Mouse (Mus musculus): Measurements from ENCODE around the gene Nap1l2. TPM values are rescaled to one million over a fixed set of nuclear protein-coding genes. Genes with fewer than 3 reads are reported as not detected.

Gene Nap1l2
- total RNA-seq (2012; rRNA removed) = 2.3 and 2.4 TPM in 2 replicates

DNA sequence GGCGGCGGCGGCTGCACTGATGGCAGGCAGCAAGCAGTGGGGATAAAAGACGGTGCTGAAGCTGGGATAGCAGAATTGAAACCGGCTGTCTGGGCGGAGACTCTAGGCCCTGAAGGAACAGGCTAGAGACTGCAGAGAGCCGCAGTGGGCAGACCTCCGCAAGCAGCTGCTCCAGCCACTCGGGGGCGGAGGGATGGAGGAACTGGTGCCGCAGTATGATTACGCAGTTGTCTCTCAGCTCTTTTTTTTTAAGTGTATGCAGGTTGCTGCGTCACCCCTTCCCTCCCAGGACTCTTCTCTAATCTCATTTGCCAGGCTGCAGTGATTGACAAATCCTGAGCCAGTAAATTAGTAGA, at the start of gene Nap1l2:
TSS of gene Nap1l2 (minus strand) at position 210 of the 356 bp plus-strand sequence.
- Histone ChIP-seq H3K4me1 (ENCODE audit: control insufficient read depth in 2 of 2, insufficient read depth in 2 of 2, low read length in 2 of 2, poor library complexity in 1 of 2) (no peaks in the 10 kb centered on the region), H3K4me3 (ENCODE audit: insufficient read depth in 1 of 2, low read depth in 1 of 2, low read length in 2 of 2, poor library complexity in 1 of 2, severe bottlenecking in 1 of 2) (peak within 1 kb of the TSS; percentile 61 to 63), H3K27ac (ENCODE audit: insufficient read depth, low read depth, low read length, poor library complexity, severe bottlenecking) (no peak within 1 kb of the TSS), H3K9ac (ENCODE audit: insufficient read depth, low read depth, low read length, poor library complexity, severe bottlenecking) (peak within 1 kb of the TSS; percentile 70), H3K9me3 (ENCODE audit: control insufficient read depth, insufficient read depth, low read depth, low read length) (no peaks in the 10 kb centered on the region), H3K36me3 (ENCODE audit: control insufficient read depth, insufficient read depth, low read length, poor library complexity, severe bottlenecking) (no peaks in the 10 kb centered on the region)
- DNase-seq (ENCODE audit: low read depth, low spot score) = peak; percentile 28
- in situ Hi-C loops (cut with MboI; ENCODE audit: low sequenced_read_pairs in 2 of 2, unreplicated experiment in 2 of 2) = no loop called here
- no peak for TF ChIP-seq HCFC1 (IDR thresholded peaks at IDR 0.05; ENCODE audit: borderline replicate concordance, insufficient read depth, low read length)
- no peak for TF ChIP-seq ZNF384 (IDR thresholded peaks at IDR 0.05; ENCODE audit: low read depth, low read length)

DNA sequence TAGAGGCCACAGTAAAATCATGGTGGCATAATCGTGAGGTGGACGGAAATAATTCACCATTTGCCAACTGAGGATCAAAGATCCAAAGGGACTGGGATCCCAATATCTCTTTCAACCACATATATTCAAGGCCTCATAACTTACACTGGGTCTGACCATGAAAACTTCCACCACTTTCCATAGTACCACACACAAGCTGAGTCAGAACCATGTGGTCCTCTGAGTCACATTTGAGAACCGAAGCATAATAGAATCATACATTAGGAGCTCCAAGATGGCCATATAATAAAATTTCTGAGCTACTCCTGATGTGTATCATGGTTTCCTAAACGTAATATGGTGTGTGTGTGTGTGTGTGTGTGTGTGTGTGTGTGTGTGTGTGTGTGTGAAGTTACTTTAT, 28.8 kb upstream of the Nap1l2 start:
- DNase-seq (ENCODE audit: low read depth, low spot score) = no peak
- H3K27ac ChIP-seq (ENCODE audit: insufficient read depth, low read depth, low read length, poor library complexity, severe bottlenecking) = no peak overlapping the region
- H3K9ac ChIP-seq (ENCODE audit: insufficient read depth, low read depth, low read length, poor library complexity, severe bottlenecking) = no peak overlapping the region
- no peak for TF ChIP-seq ZNF384 (IDR thresholded peaks at IDR 0.05; ENCODE audit: low read depth, low read length)
- TF ChIP-seq HCFC1 (IDR thresholded peaks at IDR 0.05; ENCODE audit: borderline replicate concordance, insufficient read depth, low read length) = no peak
- TF ChIP-seq MAFK (IDR thresholded peaks at IDR 0.05; ENCODE audit: insufficient read depth, low read depth, low read length) = no peak
- TF ChIP-seq CHD2 (IDR thresholded peaks at IDR 0.05; ENCODE audit: low read depth, low read length) = no peak
- no peak for TF ChIP-seq ZC3H11A (IDR thresholded peaks at IDR 0.05; ENCODE audit: borderline replicate concordance, low read depth, low read length)
- H3K4me1 ChIP-seq (ENCODE audit: control insufficient read depth in 2 of 2, insufficient read depth in 2 of 2, low read length in 2 of 2, poor library complexity in 1 of 2) = no peaks in the 10 kb centered on the region
- no peaks in the 10 kb centered on the region for H3K9me3 ChIP-seq (ENCODE audit: control insufficient read depth, insufficient read depth, low read depth, low read length)
- no peak overlapping the region for H3K4me3 ChIP-seq (ENCODE audit: insufficient read depth in 1 of 2, low read depth in 1 of 2, low read length in 2 of 2, poor library complexity in 1 of 2, severe bottlenecking in 1 of 2)
- in situ Hi-C loops (cut with MboI; ENCODE audit: low sequenced_read_pairs in 2 of 2, unreplicated experiment in 2 of 2) = no loop called here
- no peaks in the 10 kb centered on the region for H3K36me3 ChIP-seq (ENCODE audit: control insufficient read depth, insufficient read depth, low read length, poor library complexity, severe bottlenecking)

DNA sequence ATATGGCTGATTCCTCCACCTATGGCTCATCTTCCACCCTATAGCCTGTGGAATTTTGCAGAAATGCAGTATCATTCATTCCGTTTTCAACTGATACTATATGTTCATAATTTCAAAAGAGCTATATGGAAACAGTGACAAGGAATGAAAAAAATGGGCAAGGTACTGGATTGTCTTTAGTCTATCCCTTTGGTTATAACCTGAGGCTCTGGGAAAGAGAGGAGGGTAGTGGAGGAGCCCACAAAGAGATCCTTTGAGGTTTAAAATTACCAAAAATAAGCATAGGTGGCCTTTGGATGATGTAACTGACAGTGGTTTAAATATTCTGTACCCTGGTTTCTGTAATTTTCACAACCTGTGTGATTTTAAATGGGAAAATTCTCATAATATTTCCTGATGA, 389 bp upstream of the Nap1l2 start:
- Histone ChIP-seq H3K9ac (ENCODE audit: insufficient read depth, low read depth, low read length, poor library complexity, severe bottlenecking) (no peak overlapping the region), H3K27ac (ENCODE audit: insufficient read depth, low read depth, low read length, poor library complexity, severe bottlenecking) (no peak overlapping the region), H3K36me3 (ENCODE audit: control insufficient read depth, insufficient read depth, low read length, poor library complexity, severe bottlenecking) (no peaks in the 10 kb centered on the region), H3K4me3 (ENCODE audit: insufficient read depth in 1 of 2, low read depth in 1 of 2, low read length in 2 of 2, poor library complexity in 1 of 2, severe bottlenecking in 1 of 2) (no peak overlapping the region), H3K9me3 (ENCODE audit: control insufficient read depth, insufficient read depth, low read depth, low read length) (no peaks in the 10 kb centered on the region), H3K4me1 (ENCODE audit: control insufficient read depth in 2 of 2, insufficient read depth in 2 of 2, low read length in 2 of 2, poor library complexity in 1 of 2) (no peaks in the 10 kb centered on the region)
- no peak for TF ChIP-seq ZNF384 (IDR thresholded peaks at IDR 0.05; ENCODE audit: low read depth, low read length)
- TF ChIP-seq HCFC1 (IDR thresholded peaks at IDR 0.05; ENCODE audit: borderline replicate concordance, insufficient read depth, low read length) = no peak
- TF ChIP-seq MAFK (IDR thresholded peaks at IDR 0.05; ENCODE audit: insufficient read depth, low read depth, low read length) = no peak
- no peak for TF ChIP-seq CHD2 (IDR thresholded peaks at IDR 0.05; ENCODE audit: low read depth, low read length)
- no peak for TF ChIP-seq ZC3H11A (IDR thresholded peaks at IDR 0.05; ENCODE audit: borderline replicate concordance, low read depth, low read length)
- in situ Hi-C loops (cut with MboI; ENCODE audit: low sequenced_read_pairs in 2 of 2, unreplicated experiment in 2 of 2) = no loop called here
- no peak for DNase-seq (ENCODE audit: low read depth, low spot score)

DNA sequence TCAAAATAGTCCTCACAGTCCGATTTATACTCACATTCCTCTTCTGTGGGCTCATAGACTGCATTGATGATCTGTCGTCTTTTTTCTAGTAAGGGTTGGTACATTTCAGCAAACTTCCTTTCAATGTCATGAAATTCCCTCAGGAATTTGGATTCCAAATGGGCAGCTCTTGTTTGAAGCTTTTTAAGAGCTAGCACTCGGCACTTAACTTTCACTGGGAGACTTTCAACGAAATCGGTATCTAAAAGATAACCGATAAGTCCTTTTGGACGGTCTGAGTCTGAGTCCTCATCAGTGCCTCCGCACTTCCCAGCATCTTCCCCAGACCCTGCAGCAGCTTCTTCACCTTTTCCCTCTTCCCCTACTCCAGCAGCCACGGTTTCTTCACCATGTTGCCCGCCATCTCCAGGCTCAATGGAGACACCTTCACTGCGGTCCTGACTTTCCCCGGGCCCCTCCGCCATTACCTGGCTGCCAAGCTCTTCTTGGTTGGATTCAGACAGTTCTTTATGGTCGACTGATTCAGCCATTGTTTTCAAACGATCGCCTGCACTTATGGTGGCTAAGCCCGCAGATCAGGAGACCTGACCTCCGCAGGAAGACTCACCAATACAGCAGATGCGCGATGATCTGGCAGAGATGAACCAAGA, 534 bp downstream of the Nap1l2 start:
- Histone ChIP-seq H3K36me3 (ENCODE audit: control insufficient read depth, insufficient read depth, low read length, poor library complexity, severe bottlenecking) (no peaks in the 10 kb centered on the region), H3K9ac (ENCODE audit: insufficient read depth, low read depth, low read length, poor library complexity, severe bottlenecking) (peak overlapping the region; percentile 70), H3K9me3 (ENCODE audit: control insufficient read depth, insufficient read depth, low read depth, low read length) (no peaks in the 10 kb centered on the region), H3K27ac (ENCODE audit: insufficient read depth, low read depth, low read length, poor library complexity, severe bottlenecking) (no peak overlapping the region), H3K4me3 (ENCODE audit: insufficient read depth in 1 of 2, low read depth in 1 of 2, low read length in 2 of 2, poor library complexity in 1 of 2, severe bottlenecking in 1 of 2) (peak overlapping the region; percentile 61 to 63), H3K4me1 (ENCODE audit: control insufficient read depth in 2 of 2, insufficient read depth in 2 of 2, low read length in 2 of 2, poor library complexity in 1 of 2) (no peaks in the 10 kb centered on the region)
- no peak for DNase-seq (ENCODE audit: low read depth, low spot score)
- in situ Hi-C loops (cut with MboI; ENCODE audit: low sequenced_read_pairs in 2 of 2, unreplicated experiment in 2 of 2) = no loop called here
- no peak for TF ChIP-seq ZNF384 (IDR thresholded peaks at IDR 0.05; ENCODE audit: low read depth, low read length)
- TF ChIP-seq HCFC1 (IDR thresholded peaks at IDR 0.05; ENCODE audit: borderline replicate concordance, insufficient read depth, low read length) = no peak
- no peak for TF ChIP-seq CHD2 (IDR thresholded peaks at IDR 0.05; ENCODE audit: low read depth, low read length)
- no peak for TF ChIP-seq MAFK (IDR thresholded peaks at IDR 0.05; ENCODE audit: insufficient read depth, low read depth, low read length)
- TF ChIP-seq ZC3H11A (IDR thresholded peaks at IDR 0.05; ENCODE audit: borderline replicate concordance, low read depth, low read length) = no peak

DNA sequence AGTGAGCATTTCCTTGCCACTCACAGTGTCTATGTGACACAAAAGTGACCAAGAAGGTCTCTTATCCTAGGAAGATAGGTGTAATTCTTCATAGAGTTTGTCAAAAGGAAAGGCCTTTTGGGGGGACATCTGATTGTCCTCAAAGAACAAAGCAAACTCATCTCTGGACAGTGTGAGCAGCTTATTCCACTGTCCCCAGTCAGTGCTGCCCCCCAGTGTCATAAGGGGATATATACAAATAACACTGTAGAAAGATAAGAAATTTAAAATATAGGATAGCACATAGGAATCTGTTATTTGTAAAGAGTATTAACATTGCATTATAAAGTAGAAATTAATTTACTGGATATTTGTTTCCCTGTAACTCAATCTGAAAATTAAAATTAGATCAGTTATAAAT, 2.9 kb downstream of the Nap1l2 start:
- no peak overlapping the region for H3K4me3 ChIP-seq (ENCODE audit: insufficient read depth in 1 of 2, low read depth in 1 of 2, low read length in 2 of 2, poor library complexity in 1 of 2, severe bottlenecking in 1 of 2)
- H3K4me1 ChIP-seq (ENCODE audit: control insufficient read depth in 2 of 2, insufficient read depth in 2 of 2, low read length in 2 of 2, poor library complexity in 1 of 2) = no peaks in the 10 kb centered on the region
- DNase-seq (ENCODE audit: low read depth, low spot score) = no peak
- no peaks in the 10 kb centered on the region for H3K36me3 ChIP-seq (ENCODE audit: control insufficient read depth, insufficient read depth, low read length, poor library complexity, severe bottlenecking)
- no peak for TF ChIP-seq CHD2 (IDR thresholded peaks at IDR 0.05; ENCODE audit: low read depth, low read length)
- no peak for TF ChIP-seq HCFC1 (IDR thresholded peaks at IDR 0.05; ENCODE audit: borderline replicate concordance, insufficient read depth, low read length)
- TF ChIP-seq ZNF384 (IDR thresholded peaks at IDR 0.05; ENCODE audit: low read depth, low read length) = no peak
- no peak for TF ChIP-seq MAFK (IDR thresholded peaks at IDR 0.05; ENCODE audit: insufficient read depth, low read depth, low read length)
- no peak for TF ChIP-seq ZC3H11A (IDR thresholded peaks at IDR 0.05; ENCODE audit: borderline replicate concordance, low read depth, low read length)
- in situ Hi-C loops (cut with MboI; ENCODE audit: low sequenced_read_pairs in 2 of 2, unreplicated experiment in 2 of 2) = no loop called here
- H3K27ac ChIP-seq (ENCODE audit: insufficient read depth, low read depth, low read length, poor library complexity, severe bottlenecking) = no peak overlapping the region
- H3K9ac ChIP-seq (ENCODE audit: insufficient read depth, low read depth, low read length, poor library complexity, severe bottlenecking) = no peak overlapping the region
- H3K9me3 ChIP-seq (ENCODE audit: control insufficient read depth, insufficient read depth, low read depth, low read length) = no peaks in the 10 kb centered on the region
